Mouse (Mus musculus) kidney, embryonic 16.5 days (tissue): ENCODE results near the gene Cd151. TPM values are rescaled to one million over a fixed set of nuclear protein-coding genes. Genes with fewer than 3 reads are reported as not detected.

Experiments used
- ATAC-seq: fragments of 200-750 bp; cut with Nextera tagmentation; 2 replicates; pipeline ENCODE4 v1.8.0; 2017; ENCODE audit warnings: moderate TSS enrichment; ENCODE audit not compliant: low FRiP score, low TSS enrichment
- H3K27ac ChIP-seq: fragments of 300-500 bp; sonication (generic); 2 replicates; pipeline ENCODE4 v1.5.1; 2014; ENCODE audit warnings: low read length
- H3K27me3 ChIP-seq: fragments of 300-500 bp; sonication (generic); 2 replicates; pipeline ENCODE4 v1.6.1; 2014; ENCODE audit warnings: low read length, control low read depth, mixed read lengths; ENCODE audit not compliant: insufficient read depth
- H3K36me3 ChIP-seq: fragments of 300-500 bp; sonication (generic); 2 replicates; pipeline ENCODE4 v1.6.1; 2014; ENCODE audit warnings: low read length, control low read depth, mixed read lengths; ENCODE audit not compliant: insufficient read depth
- H3K4me1 ChIP-seq: fragments of 300-500 bp; sonication (generic); 2 replicates; pipeline ENCODE4 v1.6.1; 2014; ENCODE audit warnings: low read length, control low read depth, mixed read lengths; ENCODE audit not compliant: insufficient read depth
- H3K4me2 ChIP-seq: fragments of 300-500 bp; sonication (generic); replicated peaks from 2 replicates; pipeline ENCODE4 v1.6.1; 2014; ENCODE audit warnings: low read depth, low read length
- H3K4me3 ChIP-seq: fragments of 300-500 bp; sonication (generic); 2 replicates; pipeline ENCODE4 v1.5.1; 2014; ENCODE audit warnings: mild to moderate bottlenecking, low read length
- H3K9ac ChIP-seq: fragments of 300-500 bp; sonication (generic); replicated peaks from 2 replicates; pipeline ENCODE4 v1.6.1; 2014; ENCODE audit warnings: low read length
- H3K9me3 ChIP-seq: fragments of 300-500 bp; sonication (generic); 2 replicates; pipeline ENCODE4 v1.6.1; 2016; ENCODE audit warnings: low read length, control low read depth
- WGBS: fragments of 180-500 bp; shearing (Covaris S2); extraction: QIAGEN DNeasy Blood & Tissue Kit; methylation state at CpG from one replicate; pipeline ENCODE4 v1.1.7; 2014; 5-methylcytosine and 5-hydroxymethylcytosine counted together
- polyA plus RNA-seq: library from polyadenylated mRNA; unstranded; fragments of >200 nt; fragmentation: Nextera tagmentation; extraction: Ambion mirVana; gene quantifications from 2 replicates; pipeline ENCODE4 v1.2.1, GENCODE M21; 2015

The Cd151 gene
- 48.4 and 54.3 TPM in 2 replicates for polyA plus RNA-seq

- Histone ChIP-seq H3K9me3 (no peaks in the 10 kb centered on the region), H3K27me3 (peaks cover 30% of the 10 kb centered on the region), H3K27ac (peak within 1 kb of the TSS; percentile 97), H3K36me3 (peaks cover 22% of the 10 kb centered on the region), H3K9ac (peak within 1 kb of the TSS; percentile 90), H3K4me3 (peak within 1 kb of the TSS; percentile 85), H3K4me2 (peak within 1 kb of the TSS; percentile 92), H3K4me1 (peaks cover 52% of the 10 kb centered on the region)
- ATAC-seq = peak; percentile 81
- WGBS = under 1% methylated on average over 52 of the region's 52 CpGs
Measured at GRCm38 (mm10) chr7:141467230-141468030, at the start of gene Cd151. Gene Cd151, plus strand, starts transcription at chr7:141467392.

GRCm38 (mm10) chr7:141417731-141418681 lies 49.2 kb upstream of the Cd151 start:
- no peak for ATAC-seq
- H3K36me3 ChIP-seq = no peaks in the 10 kb centered on the region
- H3K27ac ChIP-seq = no peak overlapping the region

DNA sequence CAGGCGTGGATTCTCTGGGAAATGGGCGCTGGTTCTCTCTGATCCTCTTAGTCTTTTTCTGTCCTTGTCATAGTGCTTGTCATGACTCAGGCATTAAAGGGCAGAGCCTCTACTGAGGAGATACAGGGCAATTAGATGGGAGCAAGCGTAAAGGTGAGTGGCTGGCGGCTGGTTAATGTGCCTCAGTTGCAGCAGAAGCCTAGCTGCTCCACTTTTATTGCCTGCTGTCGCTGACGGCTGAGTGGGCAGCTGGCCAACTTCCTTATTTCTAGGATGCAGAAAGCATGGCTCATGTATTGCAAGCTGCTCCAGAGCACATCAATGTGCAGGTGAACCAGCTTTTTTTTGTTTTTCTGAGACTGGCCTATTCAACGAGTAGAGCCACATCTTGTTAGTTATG lies 48.2 kb upstream of the Cd151 start:
- Histone ChIP-seq H3K36me3 (no peaks in the 10 kb centered on the region), H3K4me2 (no peak overlapping the region), H3K9me3 (no peaks in the 10 kb centered on the region), H3K4me1 (peaks cover 10% of the 10 kb centered on the region), H3K4me3 (no peak overlapping the region), H3K27ac (no peak overlapping the region), H3K27me3 (no peaks in the 10 kb centered on the region), H3K9ac (peak overlapping the region; percentile 38; the same call in 1 of the 2 replicates)
- ATAC-seq = no peak
- WGBS = 41% methylated on average over 7 of the region's 7 CpGs

More at GRCm38 (mm10) chr7:141417731-141418681, 49.2 kb upstream of the Cd151 start:
- Histone ChIP-seq H3K4me1 (peaks cover 13% of the 10 kb centered on the region), H3K4me2 (no peak overlapping the region), H3K4me3 (no peak overlapping the region), H3K27me3 (no peaks in the 10 kb centered on the region), H3K9ac (no peak overlapping the region), H3K9me3 (no peaks in the 10 kb centered on the region)
- WGBS = 68% methylated on average over 8 of the region's 8 CpGs

DNA sequence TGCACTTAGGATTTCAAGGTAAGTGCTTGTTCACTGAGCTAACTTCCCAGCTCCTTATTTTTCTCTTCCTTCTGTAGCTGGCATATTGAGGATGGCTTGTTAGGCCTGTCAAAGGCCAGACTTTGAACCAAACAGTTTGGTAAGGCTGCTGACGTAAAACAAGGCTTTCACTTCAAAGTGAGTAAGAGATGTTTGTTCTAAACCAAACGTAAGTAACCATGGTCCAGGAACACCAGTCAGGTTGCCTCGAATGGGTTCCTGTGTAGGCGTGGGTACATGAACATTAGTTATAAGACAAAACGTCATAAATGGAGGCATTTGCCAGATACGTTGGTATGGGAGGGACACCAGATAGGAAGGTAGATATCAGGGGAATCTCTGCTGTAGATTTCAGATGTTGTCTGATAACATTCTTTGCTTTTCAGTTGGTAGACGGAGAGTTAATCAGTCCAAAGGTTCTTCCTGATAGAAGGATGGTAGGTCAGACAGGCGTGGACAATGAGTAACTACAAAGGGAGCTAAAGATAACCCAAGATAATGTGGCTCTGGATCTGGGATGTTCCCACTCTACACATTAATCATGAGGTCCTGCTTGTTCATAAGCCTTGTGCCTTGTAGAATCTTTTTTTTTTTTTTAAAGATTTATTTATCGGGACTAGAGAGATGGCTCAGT lies 47.0 kb upstream of the Cd151 start:
- H3K4me3 ChIP-seq = no peak overlapping the region
- no peaks in the 10 kb centered on the region for H3K36me3 ChIP-seq
- H3K9ac ChIP-seq = no peak overlapping the region
- H3K27ac ChIP-seq = no peak overlapping the region
- H3K4me1 ChIP-seq = peaks cover 4% of the 10 kb centered on the region; the same call in 1 of the 2 replicates
- no peaks in the 10 kb centered on the region for H3K9me3 ChIP-seq
- ATAC-seq = no peak
- WGBS = 77% methylated on average over 9 of the region's 9 CpGs
- no peak overlapping the region for H3K4me2 ChIP-seq
- H3K27me3 ChIP-seq = no peaks in the 10 kb centered on the region

DNA sequence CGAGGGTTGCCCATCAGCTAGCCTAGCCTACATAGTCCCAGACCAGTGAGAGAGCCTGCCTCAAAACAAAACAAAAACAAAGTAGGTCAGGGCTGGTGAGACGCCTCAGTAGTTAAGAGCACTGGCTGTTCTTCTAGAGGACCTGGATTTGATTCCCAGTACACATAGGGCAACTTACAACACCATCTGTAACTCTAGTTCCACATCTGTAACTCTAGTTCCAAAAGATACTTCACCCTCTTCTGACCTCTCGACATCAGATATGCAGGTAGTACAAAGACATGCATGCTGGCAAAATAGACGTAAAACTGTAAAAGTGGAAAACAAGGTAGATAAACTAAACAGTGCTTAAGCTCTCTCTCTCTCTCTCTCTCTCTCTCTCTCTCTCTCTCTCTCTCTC lies 43.4 kb upstream of the Cd151 start:
- 70% methylated on average over 4 of the region's 4 CpGs for WGBS
- Histone ChIP-seq H3K4me1 (peaks cover 3% of the 10 kb centered on the region), H3K27ac (no peak overlapping the region), H3K9me3 (no peaks in the 10 kb centered on the region), H3K27me3 (no peaks in the 10 kb centered on the region), H3K4me2 (no peak overlapping the region), H3K36me3 (no peaks in the 10 kb centered on the region), H3K4me3 (no peak overlapping the region), H3K9ac (no peak overlapping the region)
- ATAC-seq = no peak

- Histone ChIP-seq H3K27me3 (no peaks in the 10 kb centered on the region), H3K9ac (no peak overlapping the region), H3K27ac (no peak overlapping the region), H3K9me3 (no peaks in the 10 kb centered on the region), H3K4me2 (no peak overlapping the region), H3K4me1 (peaks cover 14% of the 10 kb centered on the region), H3K4me3 (no peak overlapping the region), H3K36me3 (peaks cover 20% of the 10 kb centered on the region)
- no peak for ATAC-seq
- WGBS = 80% methylated on average over 12 of the region's 12 CpGs
Measured at GRCm38 (mm10) chr7:141426948-141427730, 40.1 kb upstream of the Cd151 start.

GRCm38 (mm10) chr7:141428701-141429100 lies 38.5 kb upstream of the Cd151 start:
- ATAC-seq = no peak
- H3K36me3 ChIP-seq = peaks cover 33% of the 10 kb centered on the region
- peak overlapping the region; percentile 37 for H3K4me2 ChIP-seq
- H3K9me3 ChIP-seq = no peaks in the 10 kb centered on the region
- WGBS = 52% methylated on average over 5 of the region's 5 CpGs
- no peak overlapping the region for H3K4me3 ChIP-seq
- H3K27ac ChIP-seq = no peak overlapping the region
- H3K4me1 ChIP-seq = peaks cover 14% of the 10 kb centered on the region
- no peaks in the 10 kb centered on the region for H3K27me3 ChIP-seq
- no peak overlapping the region for H3K9ac ChIP-seq

GRCm38 (mm10) chr7:141429310-141429709 lies 37.9 kb upstream of the Cd151 start, which contains the start of gene Cend1:
Gene Cend1, minus strand, starts transcription at chr7:141429491.
- Histone ChIP-seq H3K4me3 (peak within 1 kb of the TSS; percentile 2; the same call in 1 of the 2 replicates), H3K9ac (0 out of 2 replicates have a peak within 1 kb of the TSS, but pooled peaks have one; percentile 22), H3K4me2 (peak within 1 kb of the TSS; percentile 37), H3K36me3 (peaks cover 34% of the 10 kb centered on the region), H3K27me3 (no peaks in the 10 kb centered on the region), H3K27ac (no peak within 1 kb of the TSS; the same call in 1 of the 2 replicates), H3K4me1 (peaks cover 20% of the 10 kb centered on the region), H3K9me3 (no peaks in the 10 kb centered on the region)
- peak; percentile 72 for ATAC-seq
- 4% methylated on average over 19 of the region's 19 CpGs for WGBS
